Mouse (Mus musculus) forebrain, embryonic 12.5 days (tissue): ENCODE data around the gene Htr3b. TPM values are rescaled to one million over a fixed set of nuclear protein-coding genes. Genes with fewer than 3 reads are reported as not detected.
A peak's percentile ranks its signal among the peaks of the same experiment; 100 is the strongest.

Experiments used
- ATAC-seq: fragments of 200-750 bp; cut with Nextera tagmentation; 2 replicates; pipeline ENCODE4 v1.8.0; 2017; ENCODE audit warnings: moderate TSS enrichment; ENCODE audit not compliant: low FRiP score
- H3K27ac ChIP-seq: fragments of 300-500 bp; sonication (generic); 2 replicates; pipeline ENCODE4 v1.5.1; 2016; ENCODE audit warnings: mild to moderate bottlenecking
- H3K27me3 ChIP-seq: fragments of 300-500 bp; sonication (generic); 2 replicates; pipeline ENCODE4 v1.6.1; 2016; ENCODE audit warnings: mild to moderate bottlenecking
- H3K36me3 ChIP-seq: fragments of 300-500 bp; sonication (generic); replicated peaks from 2 replicates; pipeline ENCODE4 v1.6.1; 2016; ENCODE audit warnings: mild to moderate bottlenecking
- H3K4me1 ChIP-seq: fragments of 300-500 bp; sonication (generic); 2 replicates; pipeline ENCODE4 v1.6.1; 2016
- H3K4me2 ChIP-seq: fragments of 300-500 bp; sonication (generic); 2 replicates; pipeline ENCODE4 v1.6.1; 2016; ENCODE audit warnings: mild to moderate bottlenecking, moderate library complexity
- H3K4me3 ChIP-seq: fragments of 300-500 bp; sonication (generic); replicated peaks from 2 replicates; pipeline ENCODE4 v1.5.1; 2016; ENCODE audit warnings: mild to moderate bottlenecking
- H3K9ac ChIP-seq: fragments of 300-500 bp; sonication (generic); 2 replicates; pipeline ENCODE4 v1.6.1; 2016; ENCODE audit warnings: mild to moderate bottlenecking
- H3K9me3 ChIP-seq: fragments of 300-500 bp; sonication (generic); 2 replicates; pipeline ENCODE4 v1.6.1; 2016
- WGBS: fragments of 180-500 bp; shearing (Covaris S2); methylation state at CpG from one replicate; pipeline ENCODE4 v1.1.7; 2016; 5-methylcytosine and 5-hydroxymethylcytosine counted together
- polyA plus RNA-seq: library from polyadenylated mRNA; unstranded; fragments of >200 nt; fragmentation: Nextera tagmentation; extraction: Ambion mirVana; gene quantifications from 2 replicates; pipeline ENCODE4 v1.2.1, GENCODE M21; 2016

Gene Htr3b
- polyA plus RNA-seq, 1 experiment from 2014 or later: not detected

DNA sequence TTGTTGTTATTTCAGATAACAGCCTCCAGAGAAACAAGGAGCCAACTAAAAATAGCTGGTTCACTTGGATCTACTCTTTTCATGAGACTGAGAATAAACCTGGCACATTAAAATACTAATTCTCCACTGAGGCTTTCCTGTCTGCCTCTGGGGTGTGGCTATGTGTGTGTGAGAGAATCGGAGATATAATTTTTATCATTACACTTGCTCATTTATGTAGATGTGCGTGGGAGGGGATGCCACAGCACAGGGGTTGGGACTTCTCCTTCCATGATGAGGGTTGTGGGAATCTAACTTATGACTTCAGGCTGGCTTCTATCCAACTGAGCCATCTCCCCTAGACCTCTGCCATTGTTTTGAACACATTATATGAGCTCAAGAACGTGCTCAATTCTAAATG is 16.0 kb upstream of the Htr3b start:
- Histone ChIP-seq H3K27ac (no peak overlapping the region), H3K9ac (no peak overlapping the region), H3K4me3 (no peak overlapping the region), H3K27me3 (no peaks in the 10 kb centered on the region), H3K4me1 (0 out of 2 replicates have a peak, but pooled peaks cover 7% of the 10 kb centered on the region), H3K9me3 (no peaks in the 10 kb centered on the region), H3K36me3 (no peaks in the 10 kb centered on the region), H3K4me2 (no peak overlapping the region)
- 81% methylated on average over 3 of the region's 3 CpGs for WGBS
- no peak for ATAC-seq

GRCm38 (mm10) chr9:48980371-48980770 is 15.6 kb upstream of the Htr3b start:
- H3K27me3 ChIP-seq: no peaks in the 10 kb centered on the region
- WGBS: 78% methylated on average over 5 of the region's 5 CpGs
- no peak overlapping the region for H3K4me3 ChIP-seq
- H3K36me3 ChIP-seq: no peaks in the 10 kb centered on the region
- H3K27ac ChIP-seq: no peak overlapping the region
- no peaks in the 10 kb centered on the region for H3K9me3 ChIP-seq
- H3K4me1 ChIP-seq: 0 out of 2 replicates have a peak, but pooled peaks cover 7% of the 10 kb centered on the region
- no peak overlapping the region for H3K9ac ChIP-seq
- no peak for ATAC-seq
- H3K4me2 ChIP-seq: no peak overlapping the region

- ATAC-seq: no peak
- Histone ChIP-seq H3K27me3 (no peaks in the 10 kb centered on the region), H3K27ac (no peak overlapping the region), H3K9me3 (no peaks in the 10 kb centered on the region), H3K4me2 (no peak overlapping the region), H3K36me3 (no peaks in the 10 kb centered on the region), H3K4me1 (no peaks in the 10 kb centered on the region), H3K9ac (no peak overlapping the region), H3K4me3 (no peak overlapping the region)
- WGBS: 83% methylated on average over 6 of the region's 6 CpGs
Observed at GRCm38 (mm10) chr9:48976661-48977355, 12.0 kb upstream of the Htr3b start.

DNA sequence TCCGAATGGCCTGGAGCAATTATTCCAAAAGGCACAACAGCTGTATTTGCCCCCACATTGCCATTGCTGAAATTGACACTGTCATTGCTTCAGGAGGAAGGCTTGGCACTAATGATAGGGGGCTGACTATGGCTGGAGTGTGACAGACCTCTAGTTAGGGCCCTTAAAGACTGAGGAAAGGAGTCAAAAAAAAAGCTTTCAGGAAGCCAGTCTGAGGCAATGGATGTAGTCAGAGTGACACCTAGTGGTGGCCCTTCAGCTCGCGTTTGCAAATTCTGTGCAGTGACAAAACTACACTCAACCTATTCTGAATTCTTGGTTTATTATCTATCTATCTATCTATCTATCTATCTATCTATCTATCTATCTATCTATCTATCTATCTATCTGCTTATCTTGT is 7.7 kb upstream of the Htr3b start:
- no peak overlapping the region for H3K4me3 ChIP-seq
- no peak overlapping the region for H3K4me2 ChIP-seq
- H3K9me3 ChIP-seq: no peaks in the 10 kb centered on the region
- no peak for ATAC-seq
- no peaks in the 10 kb centered on the region for H3K27me3 ChIP-seq
- no peak overlapping the region for H3K9ac ChIP-seq
- no peaks in the 10 kb centered on the region for H3K36me3 ChIP-seq
- no peaks in the 10 kb centered on the region for H3K4me1 ChIP-seq
- no peak overlapping the region for H3K27ac ChIP-seq
- 30% methylated on average over 3 of the region's 3 CpGs for WGBS

DNA sequence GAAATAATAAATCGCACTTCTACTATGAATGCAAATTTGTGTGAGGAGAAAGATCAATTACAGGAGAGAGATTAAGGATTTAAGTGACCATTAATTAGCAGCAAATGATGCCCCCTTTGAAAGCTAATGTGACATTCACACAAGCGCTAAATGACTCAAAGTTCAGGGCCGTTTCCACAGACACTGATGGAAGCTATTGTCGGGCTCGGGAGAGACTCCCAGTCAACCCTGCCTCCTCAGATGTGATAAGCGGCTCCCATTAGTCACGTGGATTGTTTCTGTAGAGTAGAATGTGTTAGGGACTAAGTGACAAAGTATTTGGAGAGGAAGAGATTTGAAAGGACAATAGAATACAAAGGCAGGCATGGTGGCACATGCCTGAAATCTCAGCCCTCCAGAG is 2.7 kb downstream of the Htr3b start:
- no peak overlapping the region for H3K4me2 ChIP-seq
- H3K9ac ChIP-seq: no peak overlapping the region
- no peak overlapping the region for H3K27ac ChIP-seq
- peaks cover 30% of the 10 kb centered on the region for H3K27me3 ChIP-seq
- no peaks in the 10 kb centered on the region for H3K9me3 ChIP-seq
- peaks cover 13% of the 10 kb centered on the region; the same call in 1 of the 2 replicates for H3K4me1 ChIP-seq
- ATAC-seq: no peak
- no peak overlapping the region for H3K4me3 ChIP-seq
- no peaks in the 10 kb centered on the region for H3K36me3 ChIP-seq
- 25% methylated on average over 7 of the region's 7 CpGs for WGBS

- Histone ChIP-seq H3K27me3 (peaks cover 30% of the 10 kb centered on the region), H3K9ac (no peak overlapping the region), H3K4me1 (peaks cover 13% of the 10 kb centered on the region; the same call in 1 of the 2 replicates), H3K4me2 (peak overlapping the region; percentile 25), H3K4me3 (no peak overlapping the region), H3K27ac (no peak overlapping the region), H3K9me3 (no peaks in the 10 kb centered on the region), H3K36me3 (no peaks in the 10 kb centered on the region)
- 28% methylated on average over 12 of the region's 12 CpGs for WGBS
- no peak for ATAC-seq
Observed at GRCm38 (mm10) chr9:48961314-48961713, 3.5 kb downstream of the Htr3b start.

DNA sequence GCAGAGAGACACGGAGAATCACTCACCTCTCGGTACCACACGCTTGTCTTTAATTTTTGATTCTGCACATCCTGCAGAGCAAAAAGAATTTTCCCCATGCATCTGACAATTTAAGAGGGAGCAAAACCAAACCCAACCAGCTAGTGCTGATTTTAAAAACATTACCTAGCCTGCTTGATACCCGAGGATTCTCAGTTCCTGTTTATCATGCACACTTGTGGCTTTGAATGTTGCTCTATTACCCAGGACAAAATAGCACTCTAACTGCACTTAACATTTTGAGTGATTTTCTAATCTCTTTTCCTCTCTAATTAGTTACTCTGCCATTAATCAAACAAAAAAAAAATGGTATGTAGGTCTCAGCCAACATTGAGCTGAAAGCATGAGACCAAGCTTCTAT is 17.2 kb downstream of the Htr3b start:
- Histone ChIP-seq H3K36me3 (no peaks in the 10 kb centered on the region), H3K27ac (no peak overlapping the region), H3K4me1 (no peaks in the 10 kb centered on the region), H3K9me3 (no peaks in the 10 kb centered on the region), H3K4me2 (no peak overlapping the region), H3K27me3 (peaks cover 4% of the 10 kb centered on the region; the same call in 1 of the 2 replicates), H3K4me3 (no peak overlapping the region), H3K9ac (no peak overlapping the region)
- 88% methylated on average over 4 of the region's 4 CpGs for WGBS
- no peak for ATAC-seq

DNA sequence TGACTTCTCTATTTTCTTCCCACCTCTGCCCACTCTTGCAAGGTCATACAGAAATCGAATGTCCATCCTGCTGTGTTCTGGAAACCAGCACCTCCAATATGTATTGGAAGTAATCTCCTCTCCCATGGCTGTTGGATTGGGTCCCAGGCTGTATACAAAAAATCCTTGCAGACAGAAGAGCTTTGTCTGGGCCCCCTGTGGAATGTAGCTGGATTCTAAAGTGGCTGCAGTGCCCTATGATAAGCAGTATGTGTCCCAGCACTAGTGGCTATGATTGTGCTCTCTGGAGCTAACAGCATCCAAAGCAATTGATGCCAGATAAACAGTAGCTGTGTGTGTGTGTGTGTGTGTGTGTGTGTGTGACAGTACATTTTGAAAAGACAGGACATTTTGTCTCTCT is 22.4 kb downstream of the Htr3b start:
- Histone ChIP-seq H3K27me3 (no peaks in the 10 kb centered on the region), H3K36me3 (no peaks in the 10 kb centered on the region), H3K4me1 (no peaks in the 10 kb centered on the region), H3K9ac (no peak overlapping the region), H3K9me3 (no peaks in the 10 kb centered on the region), H3K4me2 (no peak overlapping the region), H3K4me3 (no peak overlapping the region), H3K27ac (no peak overlapping the region)
- no peak for ATAC-seq
- WGBS: 66% methylated on average over 1 of the region's 1 CpGs

- 0 out of 2 replicates have a peak overlapping the region, but pooled peaks have one; percentile 19 for H3K27ac ChIP-seq
Observed at GRCm38 (mm10) chr9:48929436-48929835, 35.4 kb downstream of the Htr3b start.

DNA sequence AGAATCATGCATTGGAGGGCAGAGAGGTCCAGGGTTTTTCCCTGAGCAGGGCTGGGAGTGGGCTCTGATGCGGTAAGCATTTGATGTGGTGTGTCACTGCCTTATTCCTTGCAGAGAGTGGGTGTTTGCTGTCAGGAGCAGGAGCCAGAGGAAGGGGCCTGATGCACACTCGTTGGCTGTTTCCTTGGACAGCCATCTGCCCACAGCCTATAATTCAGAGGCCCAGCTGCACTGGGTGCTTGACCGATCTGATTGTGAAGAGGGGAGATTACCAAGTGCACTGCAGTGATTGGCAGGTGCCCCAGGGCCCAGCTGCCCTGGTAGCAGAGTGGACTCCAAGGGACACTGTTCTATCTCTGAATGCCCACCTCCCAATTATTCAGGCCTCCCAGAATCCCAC is 36.0 kb downstream of the Htr3b start:
- Histone ChIP-seq H3K27me3 (peaks cover 9% of the 10 kb centered on the region; the same call in 1 of the 2 replicates), H3K4me2 (no peak overlapping the region), H3K9ac (no peak overlapping the region), H3K4me3 (no peak overlapping the region), H3K36me3 (no peaks in the 10 kb centered on the region), H3K4me1 (peaks cover 13% of the 10 kb centered on the region), H3K27ac (0 out of 2 replicates have a peak overlapping the region, but pooled peaks have one; percentile 42), H3K9me3 (no peaks in the 10 kb centered on the region)
- ATAC-seq: 0 out of 2 replicates have a peak, but pooled peaks have one; percentile 51
- 47% methylated on average over 3 of the region's 3 CpGs for WGBS

More at GRCm38 (mm10) chr9:48929436-48929835, 35.4 kb downstream of the Htr3b start:
- peaks cover 13% of the 10 kb centered on the region for H3K4me1 ChIP-seq
- no peak overlapping the region for H3K9ac ChIP-seq
- 85% methylated on average over 5 of the region's 5 CpGs for WGBS
- no peaks in the 10 kb centered on the region for H3K9me3 ChIP-seq
- peaks cover 9% of the 10 kb centered on the region; the same call in 1 of the 2 replicates for H3K27me3 ChIP-seq
- H3K4me2 ChIP-seq: no peak overlapping the region
- H3K4me3 ChIP-seq: no peak overlapping the region
- no peak for ATAC-seq
- no peaks in the 10 kb centered on the region for H3K36me3 ChIP-seq

GRCm38 (mm10) chr9:48916011-48916788 is 48.6 kb downstream of the Htr3b start:
- peaks cover 14% of the 10 kb centered on the region for H3K4me1 ChIP-seq
- ATAC-seq: peak; percentile 60; the same call in 1 of the 2 replicates
- 66% methylated on average over 18 of the region's 18 CpGs for WGBS
- no peaks in the 10 kb centered on the region; the same call in 1 of the 2 replicates for H3K27me3 ChIP-seq
- no peak overlapping the region for H3K4me3 ChIP-seq
- H3K27ac ChIP-seq: peak overlapping the region; percentile 51
- no peaks in the 10 kb centered on the region for H3K36me3 ChIP-seq
- H3K4me2 ChIP-seq: no peak overlapping the region
- H3K9ac ChIP-seq: no peak overlapping the region
- H3K9me3 ChIP-seq: no peaks in the 10 kb centered on the region

DNA sequence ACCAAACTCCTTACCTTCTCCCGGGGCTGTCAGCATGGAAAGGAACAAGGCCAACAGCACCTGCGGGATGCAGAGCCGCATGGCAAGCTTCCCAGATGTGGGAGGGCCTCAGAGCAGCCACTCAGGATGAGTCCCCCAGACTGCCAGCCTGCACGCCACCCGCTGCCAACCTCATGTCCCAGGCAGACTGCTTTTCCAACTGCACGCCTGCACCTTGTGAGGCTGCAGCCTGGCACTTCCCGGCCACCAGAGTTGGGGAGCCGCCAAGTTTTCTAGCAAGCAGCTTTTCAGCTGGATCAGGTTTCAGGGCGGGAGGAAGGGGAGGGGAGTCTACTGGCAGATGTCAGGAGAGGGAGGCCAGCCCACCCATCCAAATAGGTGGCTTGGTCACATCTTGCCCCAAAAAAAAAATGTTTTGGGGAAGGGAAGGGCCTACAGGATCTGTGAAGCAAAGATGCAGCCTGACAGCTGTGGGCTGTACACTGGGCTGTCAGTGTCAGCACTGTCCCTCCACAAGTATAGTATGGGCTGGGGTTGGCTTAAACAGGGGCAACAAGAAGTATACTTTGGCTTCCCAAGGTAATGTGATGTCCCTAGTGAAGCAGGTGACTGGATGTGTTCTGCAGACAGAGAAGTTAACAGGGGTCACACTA is 53.8 kb downstream of the Htr3b start, which contains the start of gene Htr3a:
TSS of gene Htr3a (minus strand) at position 215 of the 653 bp plus-strand sequence.
- ATAC-seq: peak; percentile 82
- 3% methylated on average over 9 of the region's 9 CpGs for WGBS
- Histone ChIP-seq H3K27me3 (no peaks in the 10 kb centered on the region), H3K4me1 (peaks cover 12% of the 10 kb centered on the region), H3K4me2 (peak within 1 kb of the TSS; percentile 28), H3K9me3 (no peaks in the 10 kb centered on the region), H3K9ac (no peak within 1 kb of the TSS), H3K36me3 (no peaks in the 10 kb centered on the region), H3K27ac (peak within 1 kb of the TSS; percentile 56), H3K4me3 (no peak within 1 kb of the TSS)
